Comparison of ENCODE assay signal across 8 mouse cellular contexts in genomic region chr16:8459098-8459497, GRCm38 (mm10). TPM values are rescaled to one million over a fixed set of nuclear protein-coding genes. Genes with fewer than 3 reads are reported as not detected.
DNase-seq lines count a peak whose midpoint lies in the region; ATAC-seq lines count a peak whose summit lies in the region.
"Had no signal": no experiment of that assay in that cellular context is flagged by ENCODE, and none has a peak within 500 bp of the region (broad histone marks: within the 10 kb centered on the region; RNA-seq: fewer than 3 reads in every experiment).

No protein-coding gene starts in this region.

- H3K4me2 ChIP-seq in liver, embryonic 11.5 days = no peak overlapping the region
- H3K4me2 ChIP-seq: hindbrain, embryonic 15.5 days had no signal

- no peak overlapping the region for H3K4me3 ChIP-seq in liver, embryonic 11.5 days (ENCODE audit: low read depth, low read length)
- H3K4me3 ChIP-seq: hindbrain, embryonic 15.5 days had no signal

- peak; percentile 25 for DNase-seq in right cerebral cortex, adult 18-20 months
- no peak for DNase-seq in right cerebral cortex, postnatal 36 days (ENCODE audit: low spot score in 2 of 2)
- DNase-seq in adrenal gland, adult 18-20 months (ENCODE audit: low spot score in 2 of 2) = peak; percentile 53 to 54
- peak; percentile 76 for DNase-seq in embryo, embryonic 11 days
- DNase-seq in liver, embryonic 11.5 days (ENCODE audit: low spot score) = peak; percentile 65
- peak; percentile 28 to 54 for DNase-seq in right cerebral cortex, postnatal 10 days (ENCODE audit: low spot score in 2 of 2)

- WGBS in liver, embryonic 11.5 days = 29% methylated on average over 6 of the region's 6 CpGs

- no peak overlapping the region for H3K9ac ChIP-seq in liver, embryonic 11.5 days (ENCODE audit: low read depth, low read length)
- H3K9ac ChIP-seq: hindbrain, embryonic 15.5 days had no signal

- 0 out of 2 replicates have a peak, but pooled peaks cover 4% of the 10 kb centered on the region for H3K27me3 ChIP-seq in liver, embryonic 11.5 days (replicated peaks; ENCODE audit: control insufficient read depth, insufficient read depth, low read length)
- H3K27me3 ChIP-seq: hindbrain, embryonic 15.5 days had no signal

- H3K36me3 ChIP-seq in liver, embryonic 11.5 days (ENCODE audit: control insufficient read depth, insufficient read depth, low read length) = no peaks in the 10 kb centered on the region
- H3K36me3 ChIP-seq: hindbrain, embryonic 15.5 days had no signal

- H3K27ac ChIP-seq in liver, embryonic 11.5 days (ENCODE audit: low read depth, low read length) = no peak overlapping the region
- H3K27ac ChIP-seq: hindbrain, embryonic 15.5 days had no signal

- H3K9me3 ChIP-seq in liver, embryonic 11.5 days (ENCODE audit: control insufficient read depth, low read length) = no peaks in the 10 kb centered on the region
- H3K9me3 ChIP-seq: hindbrain, embryonic 15.5 days had no signal

- ATAC-seq in inflammation-experienced regulatory T-cells, adult 6 months = peak; percentile 86
- no peak for ATAC-seq in liver, embryonic 11.5 days (replicated peaks; ENCODE audit: low FRiP score)

- H3K4me1 ChIP-seq in liver, embryonic 11.5 days (replicated peaks; ENCODE audit: control insufficient read depth, insufficient read depth, low read length) = 0 out of 2 replicates have a peak, but pooled peaks cover 3% of the 10 kb centered on the region

RNA-seq across cellular contexts. Expression of gene Mettl22, which starts 11.5 kb away (rescaled TPM):
- total RNA-seq in adrenal gland, adult 18-20 months (2021) = 10 to 100 TPM; 13.3 to 18.1 TPM
- 10 to 100 TPM; 10.2 to 18.3 (median 17.8) TPM for polyA plus RNA-seq in inflammation-experienced regulatory T-cells, adult 6 months (2017; shearing (Covaris generic))
- 21.3 and 22.3 TPM in 2 replicates for polyA plus RNA-seq in liver, embryonic 11.5 days (2014; fragmentation: Nextera tagmentation; extraction: Ambion mirVana)

RNA-seq across cellular contexts. Expression of gene Tmem114, which starts 34.2 kb away (rescaled TPM):
- not detected for total RNA-seq in adrenal gland, adult 18-20 months (2021)
- polyA plus RNA-seq in inflammation-experienced regulatory T-cells, adult 6 months (2017; shearing (Covaris generic)) = not detected
- not detected in 2 replicates for polyA plus RNA-seq in liver, embryonic 11.5 days (2014; fragmentation: Nextera tagmentation; extraction: Ambion mirVana)

RNA-seq across cellular contexts. Expression of gene Abat, which starts 54.1 kb away (rescaled TPM):
- total RNA-seq in adrenal gland, adult 18-20 months (2021) = 100 to 1,000 TPM in 1 of 2 experiments, 10 to 100 TPM in 1; 64.8 to 124 TPM
- polyA plus RNA-seq in inflammation-experienced regulatory T-cells, adult 6 months (2017; shearing (Covaris generic)) = 1 to 10 TPM in 2 of 3 experiments, under 1 TPM in 1; 0.67 to 1.3 (median 1.1) TPM
- polyA plus RNA-seq in liver, embryonic 11.5 days (2014; fragmentation: Nextera tagmentation; extraction: Ambion mirVana) = 25.6 and 29.2 TPM in 2 replicates

Comparison
In these comparisons a context has a peak if more than half of its experiments do, and no peak if none do; other contexts are left out.
1. DNase-seq: peak in right cerebral cortex, adult 18-20 months (single experiment), adrenal gland, adult 18-20 months (2 of 2), embryo, embryonic 11 days (single experiment), liver, embryonic 11.5 days (single experiment) and right cerebral cortex, postnatal 10 days (2 of 2); none in right cerebral cortex, postnatal 36 days (0 of 2).
2. RNA of gene Abat, which starts 54.1 kb away (polyA plus RNA-seq): 25.6 to 29.2 TPM in liver, embryonic 11.5 days; 0.67 to 1.3 TPM in inflammation-experienced regulatory T-cells, adult 6 months; every median in the first group is over 10 times any median in the second.